Comparison of ENCODE assay signal across 8 mouse cellular contexts in genomic region chr6:146634015-146634722, GRCm38 (mm10). TPM values are rescaled to one million over a fixed set of nuclear protein-coding genes. Genes with fewer than 3 reads are reported as not detected.
DNase-seq lines count a peak whose midpoint lies in the region; ATAC-seq and TF ChIP-seq lines count a peak whose summit lies in the region.

No protein-coding gene starts in this region.

- H3K9ac ChIP-seq in CH12.LX (ENCODE audit: insufficient read depth, low read depth): peak overlapping the region; percentile 92
- H3K9ac ChIP-seq in forebrain, embryonic 12.5 days: peak overlapping the region; percentile 72
- peak overlapping the region; percentile 93 for H3K9ac ChIP-seq in heart, postnatal 0 days (replicated peaks; ENCODE audit: low read depth, low read length)
- peak overlapping the region; percentile 93 for H3K9ac ChIP-seq in liver, embryonic 16.5 days (ENCODE audit: low read depth, low read length)
- peak overlapping the region; percentile 85 for H3K9ac ChIP-seq in neural tube, embryonic 12.5 days
- peak overlapping the region; percentile 87 for H3K9ac ChIP-seq in stomach, embryonic 16.5 days (ENCODE audit: low read length)

- no peaks in the 10 kb centered on the region for H3K36me3 ChIP-seq in CH12.LX (replicated peaks in 1 of 2; ENCODE audit: control insufficient read depth in 1 of 2, insufficient read depth in 1 of 2, low read length in 1 of 2)
- no peaks in the 10 kb centered on the region for H3K36me3 ChIP-seq in forebrain, embryonic 12.5 days (replicated peaks)
- no peaks in the 10 kb centered on the region for H3K36me3 ChIP-seq in heart, postnatal 0 days (replicated peaks; ENCODE audit: control insufficient read depth, insufficient read depth, low read length)
- H3K36me3 ChIP-seq in liver, embryonic 16.5 days (ENCODE audit: control insufficient read depth, insufficient read depth): no peaks in the 10 kb centered on the region
- no peaks in the 10 kb centered on the region for H3K36me3 ChIP-seq in neural tube, embryonic 12.5 days
- no peaks in the 10 kb centered on the region for H3K36me3 ChIP-seq in stomach, embryonic 16.5 days (ENCODE audit: control insufficient read depth, insufficient read depth, low read length)

- TF ChIP-seq POLR2A in CH12.LX (IDR thresholded peaks at IDR 0.05; ENCODE audit: low read depth, low read length): peak; percentile 42; the same call in 1 of the 2 replicates

- H3K4me1 ChIP-seq in CH12.LX (ENCODE audit: control insufficient read depth in 1 of 2, insufficient read depth in 2 of 2): peaks cover 15 to 16% of the 10 kb centered on the region in 2 experiments
- peaks cover 17% of the 10 kb centered on the region for H3K4me1 ChIP-seq in forebrain, embryonic 12.5 days
- H3K4me1 ChIP-seq in heart, postnatal 0 days (ENCODE audit: control insufficient read depth, insufficient read depth): peaks cover 16% of the 10 kb centered on the region; the same call in 1 of the 2 replicates
- H3K4me1 ChIP-seq in liver, embryonic 16.5 days (ENCODE audit: control insufficient read depth, low read depth, low read length): peaks cover 46% of the 10 kb centered on the region
- peaks cover 12% of the 10 kb centered on the region for H3K4me1 ChIP-seq in neural tube, embryonic 12.5 days
- peaks cover 6% of the 10 kb centered on the region; the same call in 1 of the 2 replicates for H3K4me1 ChIP-seq in stomach, embryonic 16.5 days (ENCODE audit: control insufficient read depth, insufficient read depth, low read length)

- in situ Hi-C loops in CH12.LX (cut with MboI; ENCODE audit: low pct_ligation_motif_present, low pct_unique_long_range_greater_than_20kb, low sequenced_read_pairs): no loop called here

- no peaks in the 10 kb centered on the region for H3K79me2 ChIP-seq in CH12.LX (replicated peaks; ENCODE audit: control insufficient read depth, extremely low read depth, insufficient read depth, poor library complexity, severe bottlenecking)

- no peaks in the 10 kb centered on the region for H3K9me3 ChIP-seq in CH12.LX (replicated peaks; ENCODE audit: low read length)
- H3K9me3 ChIP-seq in forebrain, embryonic 12.5 days: no peaks in the 10 kb centered on the region
- no peaks in the 10 kb centered on the region for H3K9me3 ChIP-seq in heart, postnatal 0 days (replicated peaks; ENCODE audit: control insufficient read depth, low read length)
- no peaks in the 10 kb centered on the region for H3K9me3 ChIP-seq in liver, embryonic 16.5 days (replicated peaks; ENCODE audit: control insufficient read depth, low read length)
- H3K9me3 ChIP-seq in neural tube, embryonic 12.5 days: no peaks in the 10 kb centered on the region
- no peaks in the 10 kb centered on the region for H3K9me3 ChIP-seq in stomach, embryonic 16.5 days (replicated peaks; ENCODE audit: control insufficient read depth, low read length)

- peak overlapping the region; percentile 75 to 94 (median 78) for H3K4me3 ChIP-seq in CH12.LX (replicated peaks in 1 of 3; ENCODE audit: low read depth in 2 of 3, low read length in 2 of 3, poor library complexity in 1 of 3)
- H3K4me3 ChIP-seq in forebrain, embryonic 12.5 days (replicated peaks): peak overlapping the region; percentile 74
- peak overlapping the region; percentile 93 for H3K4me3 ChIP-seq in heart, postnatal 0 days (ENCODE audit: low read depth, low read length)
- peak overlapping the region; percentile 92 for H3K4me3 ChIP-seq in liver, embryonic 16.5 days (ENCODE audit: low read depth, low read length)
- peak overlapping the region; percentile 72 for H3K4me3 ChIP-seq in neural tube, embryonic 12.5 days
- H3K4me3 ChIP-seq in stomach, embryonic 16.5 days (replicated peaks; ENCODE audit: low read length): peak overlapping the region; percentile 81

- WGBS in forebrain, embryonic 12.5 days: under 1% methylated on average over 63 of the region's 82 CpGs
- under 1% methylated on average over 63 of the region's 82 CpGs for whole genome bisulfite sequencing in heart, postnatal 0 days
- under 1% methylated on average over 80 of the region's 82 CpGs for WGBS in liver, embryonic 16.5 days (ENCODE audit: insufficient replicate concordance)
- WGBS in neural tube, embryonic 12.5 days: 1% methylated on average over 78 of the region's 82 CpGs
- WGBS in stomach, embryonic 16.5 days: under 1% methylated on average over 82 of the region's 82 CpGs

- ATAC-seq in cerebellum, adult (ENCODE audit: insufficient number of reproducible peaks, low FRiP score, low TSS enrichment): peak; percentile 88
- ATAC-seq in forebrain, embryonic 12.5 days (ENCODE audit: low FRiP score): peak; percentile 94
- ATAC-seq in heart, postnatal 0 days (ENCODE audit: insufficient read depth, low read depth): peak; percentile 89
- ATAC-seq in liver, embryonic 16.5 days (ENCODE audit: low read depth): peak; percentile 88
- peak; percentile 91 for ATAC-seq in neural tube, embryonic 12.5 days (ENCODE audit: low FRiP score, low read depth)
- peak; percentile 94 for ATAC-seq in stomach, embryonic 16.5 days (ENCODE audit: insufficient read depth, low FRiP score)

- peak overlapping the region; percentile 36 for H3K27ac ChIP-seq in CH12.LX (ENCODE audit: insufficient read depth, low read depth)
- H3K27ac ChIP-seq in forebrain, embryonic 12.5 days: peak overlapping the region; percentile 86
- H3K27ac ChIP-seq in heart, postnatal 0 days (ENCODE audit: low read depth): peak overlapping the region; percentile 92
- H3K27ac ChIP-seq in liver, embryonic 16.5 days (ENCODE audit: low read length): peak overlapping the region; percentile 88
- H3K27ac ChIP-seq in neural tube, embryonic 12.5 days: no peak overlapping the region
- peak overlapping the region; percentile 80 for H3K27ac ChIP-seq in stomach, embryonic 16.5 days (ENCODE audit: low read length)

- dilution Hi-C loops in CH12.LX (cut with MboI; ENCODE audit: extremely low pct_ligation_motif_present, extremely low pct_unique_long_range_greater_than_20kb, low sequenced_read_pairs): no loop called here

- peak overlapping the region; percentile 26 for H3K4me2 ChIP-seq in CH12.LX (ENCODE audit: insufficient read depth, low read depth, poor library complexity, severe bottlenecking)
- peak overlapping the region; percentile 56 for H3K4me2 ChIP-seq in forebrain, embryonic 12.5 days
- peak overlapping the region; percentile 91 for H3K4me2 ChIP-seq in heart, postnatal 0 days (ENCODE audit: low read depth, low read length)
- H3K4me2 ChIP-seq in liver, embryonic 16.5 days (ENCODE audit: low read depth, low read length): peak overlapping the region; percentile 87
- peak overlapping the region; percentile 67 for H3K4me2 ChIP-seq in neural tube, embryonic 12.5 days (replicated peaks)
- H3K4me2 ChIP-seq in stomach, embryonic 16.5 days (ENCODE audit: low read depth, low read length): peak overlapping the region; percentile 83

- TF ChIP-seq CTCF in CH12.LX (conservative IDR thresholded peaks at IDR 0.05 in 1 of 2, IDR thresholded peaks at IDR 0.05 in 1 of 2; ENCODE audit: low read depth in 2 of 2, low read length in 2 of 2): no peak
- peak; percentile 21 for TF ChIP-seq CTCF in heart, postnatal 0 days (IDR thresholded peaks at IDR 0.05; ENCODE audit: low read depth)

- TF ChIP-seq RAD21 in CH12.LX (IDR thresholded peaks at IDR 0.05; ENCODE audit: low read depth, low read length): no peak

- TF ChIP-seq EP300 in CH12.LX (IDR thresholded peaks at IDR 0.05; ENCODE audit: low read length): no peak
- no peak; the same call in 1 of the 2 replicates for TF ChIP-seq EP300 in heart, postnatal 0 days (IDR thresholded peaks at IDR 0.05; ENCODE audit: low read depth)

- DNase-seq in CH12.LX (ENCODE audit: extremely low read depth): peak; percentile 52
- peak; percentile 82 for DNase-seq in heart, postnatal 0 days (ENCODE audit: low spot score)
- peak; percentile 77 to 94 for DNase-seq in kidney, postnatal 25 days

- H3K27me3 ChIP-seq in CH12.LX (replicated peaks): no peaks in the 10 kb centered on the region
- no peaks in the 10 kb centered on the region for H3K27me3 ChIP-seq in forebrain, embryonic 12.5 days
- no peaks in the 10 kb centered on the region for H3K27me3 ChIP-seq in heart, postnatal 0 days (ENCODE audit: control insufficient read depth, insufficient read depth, low read length)
- no peaks in the 10 kb centered on the region for H3K27me3 ChIP-seq in liver, embryonic 16.5 days (ENCODE audit: control insufficient read depth, insufficient read depth, low read depth, low read length)
- H3K27me3 ChIP-seq in neural tube, embryonic 12.5 days (replicated peaks): no peaks in the 10 kb centered on the region
- H3K27me3 ChIP-seq in stomach, embryonic 16.5 days (ENCODE audit: control insufficient read depth, insufficient read depth, low read length): no peaks in the 10 kb centered on the region

RNA-seq across cellular contexts. Expression of gene Med21, which starts 8.2 kb away (rescaled TPM):
- total RNA-seq in CH12.LX (2012; rRNA removed) (42.4 and 45.8 TPM in 2 replicates), CH12.LX (2014; rRNA removed) (124 and 143 TPM in 2 replicates)
- 52.2 and 56.0 TPM in 2 replicates for polyA plus RNA-seq in CH12.LX (2012; ENCODE audit: insufficient read length, low read depth)
- polyA plus RNA-seq in forebrain, embryonic 12.5 days (2016; fragmentation: Nextera tagmentation; extraction: Ambion mirVana): 117 and 125 TPM in 2 replicates
- 85.9 and 86.8 TPM in 2 replicates for total RNA-seq in heart, postnatal 0 days (2014; rRNA removed; ENCODE audit: low replicate concordance)
- polyA plus RNA-seq in heart, postnatal 0 days (2015; fragmentation: Nextera tagmentation; extraction: Ambion mirVana): 139 and 145 TPM in 2 replicates
- 51.9 and 61.2 TPM in 2 replicates for polyA plus RNA-seq in liver, embryonic 16.5 days (2015; fragmentation: Nextera tagmentation; extraction: Ambion mirVana)
- 110 and 122 TPM in 2 replicates for polyA plus RNA-seq in neural tube, embryonic 12.5 days (2016; fragmentation: Nextera tagmentation; extraction: Ambion mirVana)
- 131 and 140 TPM in 2 replicates for polyA plus RNA-seq in stomach, embryonic 16.5 days (2015; fragmentation: Nextera tagmentation; extraction: Ambion mirVana)

RNA-seq across cellular contexts. Expression of gene Tm7sf3, which starts 8.5 kb away (rescaled TPM):
- total RNA-seq in CH12.LX (2012; rRNA removed) (19.9 and 23.9 TPM in 2 replicates), CH12.LX (2014; rRNA removed) (11.4 and 11.8 TPM in 2 replicates)
- polyA plus RNA-seq in CH12.LX (2012; ENCODE audit: insufficient read length, low read depth): 12.8 and 13.4 TPM in 2 replicates
- 26.0 and 29.6 TPM in 2 replicates for polyA plus RNA-seq in forebrain, embryonic 12.5 days (2016; fragmentation: Nextera tagmentation; extraction: Ambion mirVana)
- 39.5 and 41.7 TPM in 2 replicates for total RNA-seq in heart, postnatal 0 days (2014; rRNA removed; ENCODE audit: low replicate concordance)
- 24.9 and 27.3 TPM in 2 replicates for polyA plus RNA-seq in heart, postnatal 0 days (2015; fragmentation: Nextera tagmentation; extraction: Ambion mirVana)
- polyA plus RNA-seq in liver, embryonic 16.5 days (2015; fragmentation: Nextera tagmentation; extraction: Ambion mirVana): 21.9 and 22.8 TPM in 2 replicates
- polyA plus RNA-seq in neural tube, embryonic 12.5 days (2016; fragmentation: Nextera tagmentation; extraction: Ambion mirVana): 25.6 and 27.7 TPM in 2 replicates
- polyA plus RNA-seq in stomach, embryonic 16.5 days (2015; fragmentation: Nextera tagmentation; extraction: Ambion mirVana): 31.9 and 32.3 TPM in 2 replicates

RNA-seq across cellular contexts. Expression of gene Ints13, which starts 56.5 kb away (rescaled TPM):
- 31.9 and 42.6 TPM in 2 replicates for total RNA-seq in CH12.LX (2012; rRNA removed)
- 50.5 and 63.7 TPM in 2 replicates for total RNA-seq in CH12.LX (2014; rRNA removed)
- 51.9 and 66.1 TPM in 2 replicates for polyA plus RNA-seq in CH12.LX (2012; ENCODE audit: insufficient read length, low read depth)
- polyA plus RNA-seq in forebrain, embryonic 12.5 days (2016; fragmentation: Nextera tagmentation; extraction: Ambion mirVana): 96.2 and 96.4 TPM in 2 replicates
- 23.1 and 24.4 TPM in 2 replicates for total RNA-seq in heart, postnatal 0 days (2014; rRNA removed; ENCODE audit: low replicate concordance)
- 28.8 and 29.3 TPM in 2 replicates for polyA plus RNA-seq in heart, postnatal 0 days (2015; fragmentation: Nextera tagmentation; extraction: Ambion mirVana)
- 30.1 and 30.7 TPM in 2 replicates for polyA plus RNA-seq in liver, embryonic 16.5 days (2015; fragmentation: Nextera tagmentation; extraction: Ambion mirVana)
- 76.6 and 76.9 TPM in 2 replicates for polyA plus RNA-seq in neural tube, embryonic 12.5 days (2016; fragmentation: Nextera tagmentation; extraction: Ambion mirVana)
- 56.6 and 65.3 TPM in 2 replicates for polyA plus RNA-seq in stomach, embryonic 16.5 days (2015; fragmentation: Nextera tagmentation; extraction: Ambion mirVana)

RNA-seq across cellular contexts. Expression of gene Fgfr1op2, which starts 57.2 kb away (rescaled TPM):
- total RNA-seq in CH12.LX (2012; rRNA removed) (80.0 and 94.1 TPM in 2 replicates), CH12.LX (2014; rRNA removed) (69.3 and 73.0 TPM in 2 replicates)
- polyA plus RNA-seq in CH12.LX (2012; ENCODE audit: insufficient read length, low read depth): 101 and 104 TPM in 2 replicates
- polyA plus RNA-seq in forebrain, embryonic 12.5 days (2016; fragmentation: Nextera tagmentation; extraction: Ambion mirVana): 74.9 and 77.4 TPM in 2 replicates
- total RNA-seq in heart, postnatal 0 days (2014; rRNA removed; ENCODE audit: low replicate concordance): 61.4 and 81.9 TPM in 2 replicates
- 81.3 and 87.8 TPM in 2 replicates for polyA plus RNA-seq in heart, postnatal 0 days (2015; fragmentation: Nextera tagmentation; extraction: Ambion mirVana)
- polyA plus RNA-seq in liver, embryonic 16.5 days (2015; fragmentation: Nextera tagmentation; extraction: Ambion mirVana): 83.7 and 84.5 TPM in 2 replicates
- 64.4 and 68.9 TPM in 2 replicates for polyA plus RNA-seq in neural tube, embryonic 12.5 days (2016; fragmentation: Nextera tagmentation; extraction: Ambion mirVana)
- polyA plus RNA-seq in stomach, embryonic 16.5 days (2015; fragmentation: Nextera tagmentation; extraction: Ambion mirVana): 96.6 and 98.8 TPM in 2 replicates

Comparison
In these comparisons a context has a peak if more than half of its experiments do, and no peak if none do; other contexts are left out.
1. H3K4me2 ChIP-seq: peak in every context shown above with its lines; median percentile 91 in heart, postnatal 0 days; 87 in liver, embryonic 16.5 days; 83 in stomach, embryonic 16.5 days; 67 in neural tube, embryonic 12.5 days; 56 in forebrain, embryonic 12.5 days; 26 in CH12.LX.